Mouse (Mus musculus) MEL (cell line): ENCODE measurements at regions not wholly inside any gene's neighbourhood (a gene's known extent, or its start where the extent isn't known, plus 50 kb on each side); places are given as distances from the start of the nearest gene placed in this dataset.

ENCODE experiments used
- DNase-seq: peaks from one replicate; pipeline ENCODE4 v3.0.0; 2011; ENCODE audit warnings: low read depth, low spot score
- H3K27ac ChIP-seq: 2 replicates; pipeline ENCODE4 v1.5.1; 2012; ENCODE audit warnings: low read depth, mild to moderate bottlenecking, control low read depth, low read length, moderate library complexity; ENCODE audit not compliant: control insufficient read depth
- H3K27me3 ChIP-seq, 2 experiments: fragments of 150-350 bp in 1 of 2; sonication (generic) in 1 of 2; 2 replicates each; pipeline ENCODE4 v1.6.1; 2012; ENCODE audit warnings: low read length in 2 of 2, mild to moderate bottlenecking in 2 of 2, improper control_type of control experiment in 1 of 2, moderate library complexity in 1 of 2; ENCODE audit not compliant: insufficient read depth in 2 of 2, control insufficient read depth in 1 of 2
- H3K36me3 ChIP-seq, 2 experiments: 2 replicates each; pipeline ENCODE4 v1.6.1; 2012 to 2014; ENCODE audit warnings: low read length in 2 of 2, improper control_type of control experiment in 1 of 2, inconsistent platforms in 1 of 2, mild to moderate bottlenecking in 1 of 2; ENCODE audit not compliant: insufficient read depth in 2 of 2, control insufficient read depth in 1 of 2
- H3K4me1 ChIP-seq, 2 experiments: fragments of 150-350 bp in 1 of 2; sonication (generic) in 1 of 2; 2 replicates each; pipeline ENCODE4 v1.6.1; 2012; ENCODE audit warnings: low read length in 2 of 2, improper control_type of control experiment in 1 of 2, mild to moderate bottlenecking in 1 of 2; ENCODE audit not compliant: insufficient read depth in 2 of 2, control insufficient read depth in 1 of 2
- H3K4me3 ChIP-seq, 2 experiments: fragments of 150-350 bp in 1 of 2; sonication (generic) in 1 of 2; 2 replicates each; pipeline ENCODE4 v1.5.1; 2012; ENCODE audit warnings: low read depth in 2 of 2, low read length in 2 of 2, mild to moderate bottlenecking in 2 of 2, moderate library complexity in 2 of 2, control low read depth in 1 of 2, improper control_type of control experiment in 1 of 2; ENCODE audit not compliant: control insufficient read depth in 1 of 2, insufficient read depth in 1 of 2
- H3K79me2 ChIP-seq: 2 replicates; pipeline ENCODE4 v1.6.1; 2012; ENCODE audit warnings: mild to moderate bottlenecking, low read length, moderate library complexity; ENCODE audit not compliant: control insufficient read depth, poor library complexity, insufficient read depth
- H3K9ac ChIP-seq: 2 replicates; pipeline ENCODE4 v1.6.1; 2012; ENCODE audit warnings: low read depth, mild to moderate bottlenecking, control low read depth, low read length, moderate library complexity; ENCODE audit not compliant: control insufficient read depth, poor library complexity, severe bottlenecking
- H3K9me3 ChIP-seq: fragments of 150-350 bp; sonication (generic); replicated peaks from 2 replicates; pipeline ENCODE4 v1.6.1; 2012; ENCODE audit warnings: mild to moderate bottlenecking, low read length, improper control_type of control experiment, moderate library complexity; ENCODE audit not compliant: insufficient read depth
- BHLHE40 ChIP-seq: IDR thresholded peaks from 2 replicates; pipeline ENCODE4 v1.6.1; 2012; ENCODE audit warnings: low read depth, mild to moderate bottlenecking, inconsistent platforms, low read length, improper control_type of control experiment, borderline replicate concordance
- CHD2 ChIP-seq: IDR thresholded peaks from 2 replicates; pipeline ENCODE4 v1.6.1; 2011; ENCODE audit warnings: low read length, improper control_type of control experiment
- CTCF ChIP-seq, 3 experiments: IDR thresholded peaks in 2 of 3; conservative IDR thresholded peaks in 1 of 3; 2 replicates each; pipeline ENCODE4 v1.5.1; 2011 to 2012; ENCODE audit warnings: low read length in 3 of 3, low read depth in 2 of 3, mild to moderate bottlenecking in 2 of 3, improper control_type of control experiment in 1 of 3, inconsistent platforms in 1 of 3, mixed read lengths in 1 of 3, moderate library complexity in 1 of 3; ENCODE audit not compliant: control insufficient read depth in 1 of 3, insufficient read depth in 1 of 3, poor library complexity in 1 of 3, severe bottlenecking in 1 of 3
- E2F4 ChIP-seq: IDR thresholded peaks from 2 replicates; pipeline ENCODE4 v1.6.1; 2011; ENCODE audit warnings: low read depth, low read length, improper control_type of control experiment, borderline replicate concordance
- EP300 ChIP-seq, 2 experiments: IDR thresholded peaks; 2 replicates each; pipeline ENCODE4 v1.6.1; 2011; ENCODE audit warnings: improper control_type of control experiment in 2 of 2, low read length in 2 of 2, low read depth in 1 of 2, mild to moderate bottlenecking in 1 of 2
- ETS1 ChIP-seq: IDR thresholded peaks from 2 replicates; pipeline ENCODE4 v1.6.1; 2012; ENCODE audit warnings: low read depth, mild to moderate bottlenecking, inconsistent platforms, low read length, improper control_type of control experiment, moderate library complexity
- GABPA ChIP-seq: IDR thresholded peaks from 2 replicates; pipeline ENCODE4 v1.6.1; 2012; ENCODE audit warnings: low read depth, mild to moderate bottlenecking, inconsistent platforms, low read length, improper control_type of control experiment, moderate library complexity
- HCFC1 ChIP-seq: IDR thresholded peaks from 2 replicates; pipeline ENCODE4 v1.6.1; 2012; ENCODE audit warnings: low read depth, mild to moderate bottlenecking, inconsistent platforms, low read length, improper control_type of control experiment, moderate library complexity
- JUND ChIP-seq: IDR thresholded peaks from 2 replicates; pipeline ENCODE4 v1.6.1; 2011; ENCODE audit warnings: low read depth, mild to moderate bottlenecking, improper control_type of control experiment, low read length
- KAT2A ChIP-seq: conservative IDR thresholded peaks from 2 replicates; pipeline ENCODE4 v1.6.1; 2012; ENCODE audit warnings: low read depth, low read length, improper control_type of control experiment, inconsistent platforms
- MYB ChIP-seq: IDR thresholded peaks from 2 replicates; pipeline ENCODE4 v1.6.1; 2011; ENCODE audit warnings: mild to moderate bottlenecking, low read depth, low read length, improper control_type of control experiment
- NELFE ChIP-seq: IDR thresholded peaks from 2 replicates; pipeline ENCODE4 v1.6.1; 2011; ENCODE audit warnings: low read depth, low read length, improper control_type of control experiment
- NRF1 ChIP-seq: IDR thresholded peaks from 2 replicates; pipeline ENCODE4 v1.6.1; 2014; ENCODE audit warnings: low read depth, mild to moderate bottlenecking, inconsistent platforms, low read length, improper control_type of control experiment, moderate library complexity; ENCODE audit not compliant: poor library complexity, insufficient read depth, severe bottlenecking
- POLR2A ChIP-seq, 2 experiments: IDR thresholded peaks; 2 replicates each; pipeline ENCODE4 v1.6.1; 2011 to 2012; ENCODE audit warnings: low read length in 2 of 2, mild to moderate bottlenecking in 2 of 2, control low read depth in 1 of 2, improper control_type of control experiment in 1 of 2, low read depth in 1 of 2, moderate library complexity in 1 of 2; ENCODE audit not compliant: control insufficient read depth in 1 of 2, insufficient read depth in 1 of 2, poor library complexity in 1 of 2
- POLR2AphosphoS2 ChIP-seq: IDR thresholded peaks from 2 replicates; pipeline ENCODE4 v1.6.1; 2011; ENCODE audit warnings: low read length, improper control_type of control experiment
- RCOR1 ChIP-seq: IDR thresholded peaks from 2 replicates; pipeline ENCODE4 v1.6.1; 2012; ENCODE audit warnings: low read depth, mild to moderate bottlenecking, inconsistent platforms, low read length, improper control_type of control experiment
- SIN3A ChIP-seq: IDR thresholded peaks from 2 replicates; pipeline ENCODE4 v1.6.1; 2012; ENCODE audit warnings: low read length, improper control_type of control experiment, inconsistent platforms
- SMC3 ChIP-seq: IDR thresholded peaks from 2 replicates; pipeline ENCODE4 v1.6.1; 2011; ENCODE audit warnings: low read depth, low read length, improper control_type of control experiment
- TAL1 ChIP-seq: IDR thresholded peaks from 2 replicates; pipeline ENCODE4 v1.6.1; 2012; ENCODE audit warnings: mild to moderate bottlenecking, inconsistent platforms, low read length, moderate library complexity, mixed read lengths
- TCF12 ChIP-seq: IDR thresholded peaks from 2 replicates; pipeline ENCODE4 v1.6.1; 2014; ENCODE audit warnings: low read depth, mild to moderate bottlenecking, inconsistent platforms, low read length, improper control_type of control experiment, moderate library complexity
- USF1 ChIP-seq: IDR thresholded peaks from 2 replicates; pipeline ENCODE4 v1.6.1; 2014; ENCODE audit warnings: low read depth, mild to moderate bottlenecking, inconsistent platforms, low read length, improper control_type of control experiment, moderate library complexity
- ZKSCAN1 ChIP-seq: IDR thresholded peaks from 2 replicates; pipeline ENCODE4 v1.6.1; 2012; ENCODE audit warnings: low read depth, mild to moderate bottlenecking, inconsistent platforms, low read length, improper control_type of control experiment, moderate library complexity
- ZMIZ1 ChIP-seq: IDR thresholded peaks from 2 replicates; pipeline ENCODE4 v1.6.1; 2012; ENCODE audit warnings: low read depth, mild to moderate bottlenecking, inconsistent platforms, low read length, improper control_type of control experiment, moderate library complexity
- ZNF384 ChIP-seq: IDR thresholded peaks from 2 replicates; pipeline ENCODE4 v1.6.1; 2012; ENCODE audit warnings: low read depth, mild to moderate bottlenecking, inconsistent platforms, low read length, improper control_type of control experiment

DNA sequence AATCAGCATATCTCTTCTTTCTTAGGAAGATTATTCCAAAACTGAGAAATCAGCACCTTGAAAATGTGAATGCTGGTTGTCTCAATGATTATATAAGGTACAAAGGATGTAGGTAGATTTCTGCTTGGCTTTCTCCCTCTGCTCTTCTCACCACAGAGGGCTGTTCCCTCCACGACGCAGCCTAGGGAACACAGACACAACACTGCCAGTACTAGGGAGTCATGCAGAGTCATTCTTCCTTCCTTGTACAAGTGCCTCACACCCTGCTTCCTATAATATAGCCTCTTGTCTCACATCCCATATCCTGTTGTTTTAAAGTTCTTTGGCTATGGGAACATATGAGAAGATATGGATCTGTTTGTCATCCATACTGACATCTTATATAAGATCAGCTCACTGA, 265.1 kb downstream of the 4930544G11Rik start:
- Histone ChIP-seq H3K27ac (no peak overlapping the region), H3K9ac (no peak overlapping the region), H3K79me2 (no peaks in the 10 kb centered on the region), H3K36me3 (no peaks in the 10 kb centered on the region; a peak in 1 of 4 replicates), H3K4me3 (no peak overlapping the region), H3K9me3 (no peaks in the 10 kb centered on the region), H3K27me3 (no peaks in the 10 kb centered on the region), H3K4me1 (no peaks in the 10 kb centered on the region)
- no peak for TF ChIP-seq SIN3A
- TF ChIP-seq ZKSCAN1, result no peak
- no peak for TF ChIP-seq POLR2A (IDR thresholded peaks at IDR 0.05; ENCODE audit: control insufficient read depth in 1 of 2, insufficient read depth in 1 of 2, low read depth in 1 of 2, low read length in 2 of 2, poor library complexity in 1 of 2)
- no peak for TF ChIP-seq NRF1
- no peak for TF ChIP-seq KAT2A
- TF ChIP-seq TAL1, result no peak
- TF ChIP-seq ZMIZ1, result no peak
- TF ChIP-seq JUND, result no peak
- no peak for TF ChIP-seq EP300 (IDR thresholded peaks at IDR 0.05; ENCODE audit: low read depth in 1 of 2, low read length in 2 of 2)
- TF ChIP-seq NELFE, result no peak
- TF ChIP-seq RCOR1, result no peak
- no peak for TF ChIP-seq CHD2
- no peak for TF ChIP-seq HCFC1
- no peak for TF ChIP-seq BHLHE40
- TF ChIP-seq GABPA, result no peak
- no peak for TF ChIP-seq TCF12
- TF ChIP-seq SMC3, result no peak
- DNase-seq, result no peak

DNA sequence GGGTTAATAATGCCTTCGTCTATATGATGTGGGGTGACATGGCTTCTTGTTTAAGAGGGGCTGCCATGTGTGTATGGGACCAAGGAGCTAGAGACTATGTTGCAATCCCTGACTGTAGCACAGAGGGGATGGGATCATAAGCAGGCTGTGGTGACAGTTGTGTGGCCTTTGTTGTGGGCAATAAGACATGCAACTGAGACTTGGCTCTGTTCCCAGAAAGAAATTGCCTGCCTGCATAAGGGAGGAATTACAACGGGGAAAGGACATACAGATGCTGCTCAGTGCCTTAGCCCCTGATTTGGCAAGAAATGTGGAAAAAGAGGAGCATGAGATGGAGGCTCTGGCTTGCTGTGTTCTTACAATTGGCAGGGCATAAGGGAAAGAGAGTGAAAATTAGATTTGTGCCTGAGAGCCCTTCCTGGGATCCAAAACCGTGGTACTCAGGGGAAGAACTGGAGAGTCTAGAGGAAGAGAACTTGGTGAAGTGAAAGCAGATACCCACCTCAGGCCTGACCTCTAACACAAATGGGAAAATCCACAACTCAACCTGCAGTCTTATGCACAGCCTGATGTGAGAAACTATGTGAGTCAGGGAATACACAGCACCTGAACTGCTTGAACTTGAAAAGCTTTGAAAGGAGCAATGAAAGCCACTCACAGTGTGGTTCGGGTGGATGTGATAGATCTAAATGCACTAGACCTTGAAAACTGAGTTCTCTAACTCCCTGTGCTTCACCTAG, 271.9 kb downstream of the 4930544G11Rik start:
- TF ChIP-seq CTCF (IDR thresholded peaks at IDR 0.05 in 2 of 3, conservative IDR thresholded peaks at IDR 0.05 in 1 of 3; ENCODE audit: control insufficient read depth in 1 of 3, insufficient read depth in 1 of 3, low read depth in 2 of 3, low read length in 3 of 3, poor library complexity in 1 of 3, severe bottlenecking in 1 of 3) (no peak), HCFC1 (no peak), E2F4 (no peak), POLR2AphosphoS2 (no peak), USF1 (no peak), CHD2 (no peak), MYB (no peak), ZNF384 (no peak), ETS1 (no peak)
- no peaks in the 10 kb centered on the region for H3K27me3 ChIP-seq
- peak; percentile 37 for DNase-seq

More for the DNA sequence above, 271.9 kb downstream of the 4930544G11Rik start:
- H3K27ac ChIP-seq, result no peak overlapping the region
- H3K9me3 ChIP-seq, result no peaks in the 10 kb centered on the region
- no peaks in the 10 kb centered on the region for H3K79me2 ChIP-seq
- no peaks in the 10 kb centered on the region for H3K36me3 ChIP-seq
- no peaks in the 10 kb centered on the region for H3K4me1 ChIP-seq
- H3K4me3 ChIP-seq, result no peak overlapping the region
- no peak overlapping the region for H3K9ac ChIP-seq
